Mouse (Mus musculus) small intestine, adult 2 months (tissue): ENCODE results near the gene Slc39a1. TPM values are rescaled to one million over a fixed set of nuclear protein-coding genes. Genes with fewer than 3 reads are reported as not detected.
"Not testable (repeated sequence)": the region's sequence is repeated elsewhere in the genome, so short reads cannot be mapped to it uniquely, and the experiment has no call there.

ENCODE experiments used
- H3K27ac ChIP-seq: fragments of 200-500 bp; 2 replicates; pipeline ENCODE4 v1.5.1; 2012; ENCODE audit warnings: low read depth, low read length, control low read depth, inconsistent platforms; ENCODE audit not compliant: insufficient read depth
- H3K27me3 ChIP-seq: fragments of 200-500 bp; 2 replicates; pipeline ENCODE4 v1.6.1; 2012; ENCODE audit warnings: mild to moderate bottlenecking, moderate library complexity, low read length, inconsistent platforms; ENCODE audit not compliant: control insufficient read depth, insufficient read depth
- H3K36me3 ChIP-seq: fragments of 200-500 bp; 2 replicates; pipeline ENCODE4 v1.6.1; 2012; ENCODE audit warnings: mild to moderate bottlenecking, low read length, control low read depth, inconsistent platforms; ENCODE audit not compliant: control insufficient read depth, insufficient read depth
- H3K4me1 ChIP-seq: fragments of 200-500 bp; 2 replicates; pipeline ENCODE4 v1.6.1; 2012; ENCODE audit warnings: low read length, inconsistent platforms, mixed read lengths; ENCODE audit not compliant: control insufficient read depth, insufficient read depth, insufficient read length
- H3K4me3 ChIP-seq: fragments of 200-500 bp; 2 replicates; pipeline ENCODE4 v1.5.1; 2012; ENCODE audit warnings: low read depth, mild to moderate bottlenecking, control low read depth, inconsistent platforms, low read length, moderate library complexity
- CTCF ChIP-seq: fragments of 200-500 bp; IDR thresholded peaks from 2 replicates; pipeline ENCODE4 v1.5.1; 2012; ENCODE audit warnings: low read depth, mild to moderate bottlenecking, control low read depth, inconsistent platforms, low read length, moderate library complexity, mixed read lengths; ENCODE audit not compliant: insufficient replicate concordance, insufficient read length; ENCODE audit errors: extremely low read depth
- POLR2A ChIP-seq: fragments of 200-500 bp; IDR thresholded peaks from 2 replicates; pipeline ENCODE4 v1.6.1; 2012; ENCODE audit warnings: low read depth, mild to moderate bottlenecking, control low read depth, inconsistent platforms, low read length, moderate library complexity
- WGBS: fragments of 180-500 bp; shearing (Covaris S2); methylation state at CpG from one replicate; pipeline ENCODE4 v1.1.7; 2018; 5-methylcytosine and 5-hydroxymethylcytosine counted together
- polyA plus RNA-seq: library from polyadenylated mRNA; depleted of rRNA; stranded (reverse); fragments of >200 nt; gene quantifications from 2 replicates; pipeline ENCODE4 v1.2.3, GENCODE M21; 2012

The Slc39a1 gene
- polyA plus RNA-seq, 1 experiment: 72.7 TPM

GRCm38 (mm10) chr3:90279216-90279615 is 31.2 kb downstream of the Slc39a1 start:
- Histone ChIP-seq H3K36me3 (peaks cover 8% of the 10 kb centered on the region; the same call in 1 of the 2 replicates), H3K27ac (no peak overlapping the region), H3K27me3 (no peaks in the 10 kb centered on the region; the same call in 1 of the 2 replicates), H3K4me3 (no peak overlapping the region), H3K4me1 (no peaks in the 10 kb centered on the region)
- WGBS: 95% methylated on average over 9 of the region's 9 CpGs
- no peak for TF ChIP-seq CTCF
- no peak for TF ChIP-seq POLR2A

GRCm38 (mm10) chr3:90279743-90280142 is 31.8 kb downstream of the Slc39a1 start:
- no peak for TF ChIP-seq POLR2A
- TF ChIP-seq CTCF: no peak
- H3K36me3 ChIP-seq: peaks cover 8% of the 10 kb centered on the region; the same call in 1 of the 2 replicates
- no peaks in the 10 kb centered on the region for H3K4me1 ChIP-seq
- no peaks in the 10 kb centered on the region; the same call in 1 of the 2 replicates for H3K27me3 ChIP-seq
- H3K27ac ChIP-seq: no peak overlapping the region
- 93% methylated on average over 7 of the region's 7 CpGs for WGBS
- no peak overlapping the region for H3K4me3 ChIP-seq

- H3K4me1 ChIP-seq: no peaks in the 10 kb centered on the region
- H3K4me3 ChIP-seq: no peak overlapping the region
- peaks cover 8% of the 10 kb centered on the region; the same call in 1 of the 2 replicates for H3K36me3 ChIP-seq
- no peak overlapping the region for H3K27ac ChIP-seq
- H3K27me3 ChIP-seq: no peaks in the 10 kb centered on the region; the same call in 1 of the 2 replicates
- no peak for TF ChIP-seq POLR2A
- TF ChIP-seq CTCF: no peak
- WGBS: 94% methylated on average over 9 of the region's 9 CpGs
These were observed 32.7 kb downstream of the Slc39a1 start for GRCm38 (mm10) chr3:90280708-90281107.

GRCm38 (mm10) chr3:90284150-90284549 is 36.2 kb downstream of the Slc39a1 start:
- Histone ChIP-seq H3K27ac (no peak overlapping the region), H3K36me3 (peaks cover 3% of the 10 kb centered on the region; the same call in 1 of the 2 replicates), H3K4me3 (no peak overlapping the region), H3K4me1 (no peaks in the 10 kb centered on the region), H3K27me3 (no peaks in the 10 kb centered on the region; the same call in 1 of the 2 replicates)
- no peak for TF ChIP-seq POLR2A
- TF ChIP-seq CTCF: no peak
- 94% methylated on average over 2 of the region's 2 CpGs for WGBS

- not testable (repeated sequence) for H3K4me1 ChIP-seq, H3K36me3 ChIP-seq, H3K4me3 ChIP-seq, H3K27me3 ChIP-seq, H3K27ac ChIP-seq
- 53% methylated on average over 3 of the region's 3 CpGs for WGBS
These were observed 41.4 kb downstream of the Slc39a1 start for GRCm38 (mm10) chr3:90289403-90289802.

GRCm38 (mm10) chr3:90290602-90291001 is 42.6 kb downstream of the Slc39a1 start:
- Histone ChIP-seq H3K27me3 (no peaks in the 10 kb centered on the region), H3K4me3 (no peak overlapping the region), H3K4me1 (no peaks in the 10 kb centered on the region; the same call in 1 of the 2 replicates), H3K27ac (no peak overlapping the region), H3K36me3 (no peaks in the 10 kb centered on the region)
- TF ChIP-seq CTCF (no peak), POLR2A (no peak)
- 88% methylated on average over 1 of the region's 1 CpGs for WGBS

- peak overlapping the region; percentile 91; the same call in 1 of the 2 replicates for H3K27ac ChIP-seq
- WGBS: 6% methylated on average over 2 of the region's 2 CpGs
- TF ChIP-seq CTCF (no peak), POLR2A (no peak)
- peaks cover 1% of the 10 kb centered on the region for H3K4me1 ChIP-seq
- no peak overlapping the region for H3K4me3 ChIP-seq
- H3K36me3 ChIP-seq: no peaks in the 10 kb centered on the region
- no peaks in the 10 kb centered on the region for H3K27me3 ChIP-seq
These were observed 44.0 kb downstream of the Slc39a1 start for GRCm38 (mm10) chr3:90291982-90292344.
